Mouse (Mus musculus) CH12.LX (cell line): ENCODE results near the gene Nup35. TPM values are rescaled to one million over a fixed set of nuclear protein-coding genes. Genes with fewer than 3 reads are reported as not detected.

Source experiments
- DNase-seq: peaks from one replicate; pipeline ENCODE4 v3.0.0-alpha.2; 2013; ENCODE audit errors: extremely low read depth
- H3K27ac ChIP-seq: 2 replicates; pipeline ENCODE4 v1.5.1; 2012; ENCODE audit warnings: low read depth, mild to moderate bottlenecking, control low read depth, moderate library complexity; ENCODE audit not compliant: insufficient read depth
- H3K27me3 ChIP-seq: replicated peaks from 2 replicates; pipeline ENCODE3; 2012; ENCODE audit warnings: inconsistent platforms
- H3K36me3 ChIP-seq, 2 experiments: replicated peaks in 1 of 2; 2 replicates each; pipeline versions ENCODE3 to v1.6.1; 2012; ENCODE audit warnings: inconsistent platforms in 1 of 2, low read length in 1 of 2, mild to moderate bottlenecking in 1 of 2, mixed read lengths in 1 of 2, moderate library complexity in 1 of 2; ENCODE audit not compliant: control insufficient read depth in 1 of 2, insufficient read depth in 1 of 2
- H3K4me1 ChIP-seq, 2 experiments: 2 replicates each; pipeline ENCODE4 v1.6.1; 2012; ENCODE audit warnings: inconsistent platforms in 1 of 2, moderate library complexity in 1 of 2; ENCODE audit not compliant: insufficient read depth in 2 of 2, control insufficient read depth in 1 of 2
- H3K4me2 ChIP-seq: 2 replicates; pipeline ENCODE4 v1.6.1; 2012; ENCODE audit warnings: low read depth, mild to moderate bottlenecking, control low read depth; ENCODE audit not compliant: poor library complexity, insufficient read depth, severe bottlenecking
- H3K4me3 ChIP-seq, 3 experiments: fragments of 150-350 bp in 1 of 3; sonication (generic) in 1 of 3; replicated peaks in 1 of 3; 2 replicates each; pipeline versions ENCODE3 to v1.5.1; 2011 to 2012; ENCODE audit warnings: low read depth in 2 of 3, low read length in 2 of 3, mild to moderate bottlenecking in 2 of 3, moderate library complexity in 2 of 3, control low read depth in 1 of 3, improper control_type of control experiment in 1 of 3, inconsistent platforms in 1 of 3, mixed read lengths in 1 of 3; ENCODE audit not compliant: poor library complexity in 1 of 3
- H3K79me2 ChIP-seq: replicated peaks from 2 replicates; pipeline ENCODE4 v1.6.1; 2012; ENCODE audit warnings: mild to moderate bottlenecking, moderate library complexity; ENCODE audit not compliant: control insufficient read depth, poor library complexity, insufficient read depth, severe bottlenecking; ENCODE audit errors: extremely low read depth
- H3K9ac ChIP-seq: 2 replicates; pipeline ENCODE4 v1.6.1; 2012; ENCODE audit warnings: low read depth, mild to moderate bottlenecking, control low read depth, moderate library complexity; ENCODE audit not compliant: insufficient read depth
- H3K9me3 ChIP-seq: replicated peaks from 2 replicates; pipeline ENCODE3; 2012; ENCODE audit warnings: low read length, inconsistent platforms, mixed read lengths
- CHD1 ChIP-seq: IDR thresholded peaks from 2 replicates; pipeline ENCODE4 v1.6.1; 2012; ENCODE audit warnings: low read depth, low read length, improper control_type of control experiment, inconsistent platforms
- CHD2 ChIP-seq: IDR thresholded peaks from 2 replicates; pipeline ENCODE4 v1.6.1; 2011; ENCODE audit warnings: low read length, improper control_type of control experiment
- E2F4 ChIP-seq: IDR thresholded peaks from 2 replicates; pipeline ENCODE4 v1.6.1; 2011; ENCODE audit warnings: low read depth, low read length, improper control_type of control experiment; ENCODE audit not compliant: insufficient replicate concordance
- ELF1 ChIP-seq: IDR thresholded peaks from 2 replicates; pipeline ENCODE4 v1.6.1; 2014; ENCODE audit warnings: low read depth, mild to moderate bottlenecking, inconsistent platforms, low read length, improper control_type of control experiment
- GABPA ChIP-seq: IDR thresholded peaks from 2 replicates; pipeline ENCODE4 v1.6.1; 2012; ENCODE audit warnings: low read depth, low read length, improper control_type of control experiment, inconsistent platforms; ENCODE audit not compliant: insufficient replicate concordance
- KAT2A ChIP-seq: IDR thresholded peaks from 2 replicates; pipeline ENCODE4 v1.6.1; 2012; ENCODE audit warnings: low read length, improper control_type of control experiment, inconsistent platforms; ENCODE audit not compliant: insufficient replicate concordance
- MAFK ChIP-seq: IDR thresholded peaks from 2 replicates; pipeline ENCODE4 v1.6.1; 2011; ENCODE audit warnings: low read length, improper control_type of control experiment; ENCODE audit not compliant: insufficient replicate concordance
- MAZ ChIP-seq: IDR thresholded peaks from 2 replicates; pipeline ENCODE4 v1.6.1; 2012; ENCODE audit warnings: low read depth, mild to moderate bottlenecking, inconsistent platforms, low read length, improper control_type of control experiment, moderate library complexity
- MEF2A ChIP-seq: IDR thresholded peaks from 2 replicates; pipeline ENCODE4 v1.6.1; 2014; ENCODE audit warnings: low read depth, mild to moderate bottlenecking, inconsistent platforms, low read length, improper control_type of control experiment, borderline replicate concordance
- MXI1 ChIP-seq: IDR thresholded peaks from 2 replicates; pipeline ENCODE4 v1.6.1; 2011; ENCODE audit warnings: mild to moderate bottlenecking, low read depth, low read length, improper control_type of control experiment
- NELFE ChIP-seq: IDR thresholded peaks from 2 replicates; pipeline ENCODE4 v1.6.1; 2011; ENCODE audit warnings: low read depth, low read length, improper control_type of control experiment
- POLR2A ChIP-seq: IDR thresholded peaks from 2 replicates; pipeline ENCODE4 v1.6.1; 2011; ENCODE audit warnings: low read depth, mild to moderate bottlenecking, improper control_type of control experiment, low read length
- RCOR1 ChIP-seq: conservative IDR thresholded peaks from 2 replicates; pipeline ENCODE4 v1.6.1; 2012; ENCODE audit warnings: low read depth, mild to moderate bottlenecking, inconsistent platforms, low read length, improper control_type of control experiment
- SIN3A ChIP-seq: IDR thresholded peaks from 2 replicates; pipeline ENCODE4 v1.6.1; 2012; ENCODE audit warnings: low read length, improper control_type of control experiment, inconsistent platforms
- UBTF ChIP-seq: IDR thresholded peaks from 2 replicates; pipeline ENCODE4 v1.6.1; 2012; ENCODE audit warnings: low read depth, mild to moderate bottlenecking, inconsistent platforms, low read length, improper control_type of control experiment, moderate library complexity
- USF2 ChIP-seq: conservative IDR thresholded peaks from 2 replicates; pipeline ENCODE4 v1.6.1; 2011; ENCODE audit warnings: low read depth, low read length, improper control_type of control experiment
- ZMIZ1 ChIP-seq: IDR thresholded peaks from 2 replicates; pipeline ENCODE4 v1.6.1; 2012; ENCODE audit warnings: low read depth, mild to moderate bottlenecking, inconsistent platforms, low read length, improper control_type of control experiment
- ZNF384 ChIP-seq: IDR thresholded peaks from 2 replicates; pipeline ENCODE4 v1.6.1; 2012; ENCODE audit warnings: low read depth, low read length, improper control_type of control experiment, inconsistent platforms
- dilution Hi-C: fragments of 300-500 bp; cut with MboI; formaldehyde crosslinking; loops from 2 replicates; pipeline ENCODE4 v1.14.3; 2020; ENCODE audit warnings: low sequenced_read_pairs; ENCODE audit not compliant: extremely low pct_unique_long_range_greater_than_20kb, extremely low pct_ligation_motif_present
- in situ Hi-C: fragments of 300-500 bp; cut with MboI; formaldehyde crosslinking; loops from 3 replicates; pipeline ENCODE4 v1.14.3; 2019; ENCODE audit warnings: low sequenced_read_pairs, low pct_ligation_motif_present, low pct_unique_long_range_greater_than_20kb, mixed read lengths
- polyA plus RNA-seq: library from polyadenylated mRNA; unstranded; fragments of >175 nt; gene quantifications from 2 replicates; pipeline ENCODE4 v1.2.1, GENCODE M21; 2012; ENCODE audit warnings: low read depth; ENCODE audit not compliant: insufficient read length
- total RNA-seq, 2 experiments: library from RNA; depleted of rRNA; stranded (reverse); fragments of 300-350 nt in 1 of 2; fragments of >200 nt in 1 of 2; gene quantifications; 2 replicates each; pipeline ENCODE4 v1.2.3; 2012 to 2014

Nup35 gene
- total and polyA plus RNA-seq, 3 experiments, result 37.9 to 161 (median 53.2) TPM

DNA sequence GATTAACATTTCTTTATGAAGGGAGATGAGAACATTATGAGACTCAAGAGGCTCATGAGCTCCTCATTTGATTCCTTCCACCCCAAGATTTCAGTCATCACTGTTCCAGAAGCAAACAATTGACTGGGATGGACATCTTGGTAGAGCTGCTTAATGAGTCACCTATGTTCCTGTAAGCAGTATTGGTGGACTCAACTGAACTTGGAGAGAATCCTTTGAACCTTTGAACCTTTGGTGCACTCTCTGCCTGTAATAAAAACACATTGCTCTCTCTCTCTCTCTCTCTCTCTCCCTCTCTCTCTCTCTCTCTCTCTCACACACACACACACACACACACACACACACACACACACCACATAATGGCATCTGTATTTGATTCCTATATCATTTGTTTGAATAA, 16.4 kb upstream of the Nup35 start:
- H3K36me3 ChIP-seq, result no peaks in the 10 kb centered on the region
- TF ChIP-seq ELF1, result no peak
- no peak for TF ChIP-seq MAFK
- no peak for TF ChIP-seq CHD1
- no peak for TF ChIP-seq ZMIZ1
- no peak for TF ChIP-seq UBTF
- TF ChIP-seq SIN3A, result no peak
- TF ChIP-seq POLR2A, result no peak
- dilution Hi-C loops, result no loop called here
- H3K27ac ChIP-seq, result no peak overlapping the region
- no peak overlapping the region for H3K4me2 ChIP-seq
- no peaks in the 10 kb centered on the region for H3K27me3 ChIP-seq
- no peaks in the 10 kb centered on the region for H3K9me3 ChIP-seq
- no peaks in the 10 kb centered on the region for H3K79me2 ChIP-seq
- no peak overlapping the region for H3K9ac ChIP-seq
- no peak for DNase-seq
- in situ Hi-C loops, result no loop called here
- H3K4me3 ChIP-seq, result no peak overlapping the region
- no peaks in the 10 kb centered on the region for H3K4me1 ChIP-seq

DNA sequence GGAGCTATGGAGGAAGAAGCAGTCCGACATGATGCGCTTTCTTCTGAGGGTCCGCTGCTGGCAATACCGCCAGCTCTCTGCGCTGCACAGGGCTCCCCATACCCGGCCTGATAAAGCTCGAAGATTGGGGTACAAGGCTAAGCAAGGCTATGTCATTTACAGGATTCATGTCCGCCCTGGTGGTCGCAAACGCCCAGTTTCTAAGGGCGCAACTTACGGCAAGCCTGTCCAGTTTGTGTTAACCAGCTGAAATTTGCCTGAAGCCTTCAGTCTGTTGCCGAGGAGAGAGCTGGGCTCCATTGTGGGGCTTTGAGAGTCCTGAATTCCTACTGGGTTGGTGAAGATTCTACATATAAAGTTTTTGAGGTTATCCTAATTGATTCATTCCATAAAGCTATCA, 14.3 kb upstream of the Nup35 start:
- TF ChIP-seq KAT2A (no peak), NELFE (no peak), ELF1 (no peak), RCOR1 (no peak), USF2 (no peak), CHD2 (no peak), MAZ (no peak), ZNF384 (no peak), MEF2A (no peak), GABPA (no peak), MXI1 (no peak), E2F4 (no peak)
- TF ChIP-seq, all 38 proteins: peak for 0
- no peaks in the 10 kb centered on the region for H3K9me3 ChIP-seq
- in situ Hi-C loops, result no loop called here
- H3K4me3 ChIP-seq, result no peak overlapping the region
- H3K4me1 ChIP-seq, result no peaks in the 10 kb centered on the region
- H3K79me2 ChIP-seq, result no peaks in the 10 kb centered on the region
- no peak overlapping the region for H3K4me2 ChIP-seq
- dilution Hi-C loops, result no loop called here
- H3K27me3 ChIP-seq, result no peaks in the 10 kb centered on the region
- DNase-seq, result no peak
- H3K27ac ChIP-seq, result no peak overlapping the region
- H3K36me3 ChIP-seq, result no peaks in the 10 kb centered on the region
- H3K9ac ChIP-seq, result no peak overlapping the region
